Mouse (Mus musculus): ENCODE data around the gene Cys1. TPM values are rescaled to one million over a fixed set of nuclear protein-coding genes. Genes with fewer than 3 reads are reported as not detected.
"Not testable (repeated sequence)": the region's sequence is repeated elsewhere in the genome, so short reads cannot be mapped to it uniquely, and the experiment has no call there.

The Cys1 gene
- polyA plus RNA-seq, 1 experiment from 2014 or later, result 2.1 TPM

DNA sequence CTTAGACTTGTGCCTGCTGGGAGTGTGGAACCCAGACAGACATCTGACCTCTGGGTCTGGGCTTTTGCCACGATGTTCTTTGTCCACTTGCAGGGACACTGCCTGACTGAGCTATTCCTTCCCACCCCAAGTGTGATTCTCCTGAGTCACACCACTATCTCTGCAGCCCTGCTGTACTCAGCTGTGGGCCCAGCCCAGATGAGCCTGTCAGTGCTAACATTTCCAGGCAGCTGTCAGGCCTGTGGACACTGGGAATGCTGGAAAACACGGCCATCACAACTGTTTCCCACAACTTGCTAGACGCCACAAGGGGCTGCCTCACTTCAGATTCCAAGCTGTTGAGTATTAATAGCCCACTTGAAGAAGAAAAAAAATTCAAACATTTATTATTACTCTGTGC, 21.4 kb upstream of the Cys1 start:
- no peak overlapping the region for H3K4me3 ChIP-seq (replicated peaks; ENCODE audit: low read length)
- no peak overlapping the region for H3K9ac ChIP-seq (replicated peaks; ENCODE audit: low read depth, low read length)
- H3K27ac ChIP-seq (ENCODE audit: low read length), result no peak overlapping the region
- H3K9me3 ChIP-seq (ENCODE audit: control insufficient read depth, low read length), result no peaks in the 10 kb centered on the region
- peaks cover 17% of the 10 kb centered on the region for H3K4me1 ChIP-seq (replicated peaks; ENCODE audit: control insufficient read depth, insufficient read depth, low read length)
- no peak overlapping the region for H3K4me2 ChIP-seq (ENCODE audit: low read length)
- H3K36me3 ChIP-seq (ENCODE audit: control insufficient read depth, insufficient read depth), result no peaks in the 10 kb centered on the region
- ATAC-seq, result no peak
- 80% methylated on average over 3 of the region's 3 CpGs for WGBS
- 0 out of 2 replicates have a peak, but pooled peaks cover 2% of the 10 kb centered on the region for H3K27me3 ChIP-seq (replicated peaks; ENCODE audit: control insufficient read depth, insufficient read depth, low read length)

DNA sequence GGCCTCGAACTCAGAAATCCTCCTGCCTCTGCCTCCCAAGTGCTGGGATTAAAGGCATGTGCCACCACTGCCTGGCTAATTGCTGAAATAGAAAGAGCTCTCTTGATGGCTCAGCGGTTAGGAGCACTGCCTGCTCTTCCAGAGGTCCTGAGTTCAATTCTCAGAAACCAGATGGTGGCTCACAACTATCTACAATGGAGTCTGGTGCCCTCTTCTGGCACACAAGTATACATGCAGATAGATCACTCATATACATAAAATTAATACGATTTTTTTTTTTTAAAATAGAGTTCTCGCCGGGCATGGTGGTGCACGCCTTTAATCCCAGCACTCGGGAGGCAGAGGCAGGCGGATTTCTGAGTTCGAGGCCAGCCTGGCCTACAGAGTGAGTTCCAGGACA, 20.0 kb upstream of the Cys1 start:
- not testable (repeated sequence) for H3K4me3 ChIP-seq (replicated peaks; ENCODE audit: low read length); H3K4me1 ChIP-seq (replicated peaks; ENCODE audit: control insufficient read depth, insufficient read depth, low read length); ATAC-seq; H3K9me3 ChIP-seq (ENCODE audit: control insufficient read depth, low read length); H3K4me2 ChIP-seq (ENCODE audit: low read length); H3K27ac ChIP-seq (ENCODE audit: low read length); H3K27me3 ChIP-seq (replicated peaks; ENCODE audit: control insufficient read depth, insufficient read depth, low read length); H3K36me3 ChIP-seq (ENCODE audit: control insufficient read depth, insufficient read depth); H3K9ac ChIP-seq (replicated peaks; ENCODE audit: low read depth, low read length)
- WGBS, result 88% methylated on average over 9 of the region's 9 CpGs

DNA sequence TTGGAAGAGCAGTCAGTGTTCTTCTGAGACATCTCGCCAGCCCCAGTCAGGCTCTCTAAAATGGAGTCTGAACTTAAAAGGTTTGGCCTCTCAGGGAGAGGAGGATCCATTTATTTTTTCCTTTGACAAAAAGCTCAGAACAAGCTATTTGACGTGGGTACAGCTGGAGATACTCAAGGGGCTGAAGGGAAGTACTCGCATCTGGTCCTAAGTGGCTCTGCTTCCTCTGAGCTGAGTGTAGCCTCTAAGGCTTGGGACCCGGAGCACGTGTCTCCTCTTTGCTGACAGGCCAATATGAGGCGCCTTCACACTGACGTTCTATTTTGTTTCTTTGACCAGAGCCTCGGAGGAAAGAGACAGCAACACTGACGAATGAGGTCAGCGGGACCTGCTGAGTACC, 18.0 kb upstream of the Cys1 start:
- Histone ChIP-seq H3K27me3 (replicated peaks; ENCODE audit: control insufficient read depth, insufficient read depth, low read length) (no peaks in the 10 kb centered on the region), H3K4me3 (replicated peaks; ENCODE audit: low read length) (no peak overlapping the region), H3K36me3 (ENCODE audit: control insufficient read depth, insufficient read depth) (no peaks in the 10 kb centered on the region), H3K9ac (replicated peaks; ENCODE audit: low read depth, low read length) (no peak overlapping the region), H3K4me1 (replicated peaks; ENCODE audit: control insufficient read depth, insufficient read depth, low read length) (no peaks in the 10 kb centered on the region), H3K4me2 (ENCODE audit: low read length) (no peak overlapping the region), H3K9me3 (ENCODE audit: control insufficient read depth, low read length) (no peaks in the 10 kb centered on the region), H3K27ac (ENCODE audit: low read length) (no peak overlapping the region)
- 80% methylated on average over 10 of the region's 10 CpGs for WGBS
- no peak for ATAC-seq

DNA sequence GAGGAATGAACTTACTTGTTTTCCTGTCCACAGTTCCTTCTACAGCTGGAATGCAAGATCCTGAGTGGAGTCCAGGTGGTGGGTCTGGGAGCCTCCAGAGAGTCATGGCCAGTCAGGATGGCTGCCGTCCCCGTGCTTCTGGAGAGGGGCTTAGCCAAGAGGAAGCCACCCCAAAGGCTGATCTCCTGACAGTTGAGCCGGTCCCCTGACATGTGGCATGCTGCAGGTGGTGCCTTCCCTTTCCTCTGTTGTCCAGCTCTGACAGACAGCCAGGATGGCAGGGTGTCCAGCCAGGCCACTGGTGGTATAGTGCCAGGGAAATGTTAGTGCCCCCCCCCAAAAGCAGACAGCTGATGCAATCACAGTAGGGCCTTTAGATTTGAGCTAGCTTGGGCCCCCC, 16.9 kb upstream of the Cys1 start:
- Histone ChIP-seq H3K4me3 (replicated peaks; ENCODE audit: low read length) (no peak overlapping the region), H3K4me1 (replicated peaks; ENCODE audit: control insufficient read depth, insufficient read depth, low read length) (no peaks in the 10 kb centered on the region)
- 77% methylated on average over 3 of the region's 3 CpGs for WGBS

DNA sequence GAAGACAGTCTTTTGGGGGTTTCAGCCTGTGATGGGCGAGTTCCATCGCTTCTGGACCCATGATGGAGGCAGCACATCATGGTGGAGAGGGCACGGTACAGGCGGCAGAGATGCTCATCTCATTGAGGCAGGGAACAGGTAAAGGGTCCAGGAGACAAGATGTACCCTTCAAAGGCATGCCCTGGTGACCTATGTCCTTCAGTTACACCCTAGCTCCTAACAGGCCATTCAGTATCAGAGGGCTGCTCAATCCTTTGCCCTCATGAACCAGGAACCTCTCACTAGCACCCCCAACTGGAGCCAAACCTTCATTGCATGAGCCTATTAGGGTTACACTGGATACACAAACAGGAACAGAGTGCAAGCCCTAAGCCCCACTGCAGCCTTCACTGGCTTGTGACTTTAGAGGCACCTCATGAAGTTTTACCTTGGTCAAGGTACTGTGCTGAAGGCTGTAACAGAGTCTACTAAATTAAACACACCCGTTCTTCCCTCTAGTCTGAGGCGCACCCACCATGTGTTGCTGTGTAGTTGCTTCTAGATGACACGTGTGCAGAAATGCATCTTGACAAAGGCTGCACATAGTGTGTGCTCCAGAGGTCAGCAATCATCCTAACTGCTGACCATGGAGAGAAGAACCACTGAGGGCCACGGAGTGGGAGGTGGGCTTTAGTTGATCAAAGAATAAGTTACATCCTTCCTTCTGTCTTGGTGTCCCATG, 16.0 kb upstream of the Cys1 start:
- Histone ChIP-seq H3K9ac (replicated peaks; ENCODE audit: low read depth, low read length) (0 out of 2 replicates have a peak overlapping the region, but pooled peaks have one; percentile 18), H3K4me3 (replicated peaks; ENCODE audit: low read length) (no peak overlapping the region), H3K4me2 (ENCODE audit: low read length) (peak overlapping the region; percentile 23; the same call in 1 of the 2 replicates), H3K9me3 (ENCODE audit: control insufficient read depth, low read length) (no peaks in the 10 kb centered on the region), H3K27ac (ENCODE audit: low read length) (no peak overlapping the region), H3K27me3 (replicated peaks; ENCODE audit: control insufficient read depth, insufficient read depth, low read length) (no peaks in the 10 kb centered on the region), H3K36me3 (ENCODE audit: control insufficient read depth, insufficient read depth) (no peaks in the 10 kb centered on the region), H3K4me1 (replicated peaks; ENCODE audit: control insufficient read depth, insufficient read depth, low read length) (no peaks in the 10 kb centered on the region)
- WGBS, result 66% methylated on average over 8 of the region's 8 CpGs
- no peak for ATAC-seq

More for the DNA sequence above, 16.9 kb upstream of the Cys1 start:
- Histone ChIP-seq H3K4me2 (ENCODE audit: low read length) (no peak overlapping the region), H3K9ac (replicated peaks; ENCODE audit: low read depth, low read length) (no peak overlapping the region), H3K27ac (ENCODE audit: low read length) (no peak overlapping the region), H3K9me3 (ENCODE audit: control insufficient read depth, low read length) (no peaks in the 10 kb centered on the region), H3K36me3 (ENCODE audit: control insufficient read depth, insufficient read depth) (no peaks in the 10 kb centered on the region), H3K27me3 (replicated peaks; ENCODE audit: control insufficient read depth, insufficient read depth, low read length) (no peaks in the 10 kb centered on the region)
- no peak for ATAC-seq

DNA sequence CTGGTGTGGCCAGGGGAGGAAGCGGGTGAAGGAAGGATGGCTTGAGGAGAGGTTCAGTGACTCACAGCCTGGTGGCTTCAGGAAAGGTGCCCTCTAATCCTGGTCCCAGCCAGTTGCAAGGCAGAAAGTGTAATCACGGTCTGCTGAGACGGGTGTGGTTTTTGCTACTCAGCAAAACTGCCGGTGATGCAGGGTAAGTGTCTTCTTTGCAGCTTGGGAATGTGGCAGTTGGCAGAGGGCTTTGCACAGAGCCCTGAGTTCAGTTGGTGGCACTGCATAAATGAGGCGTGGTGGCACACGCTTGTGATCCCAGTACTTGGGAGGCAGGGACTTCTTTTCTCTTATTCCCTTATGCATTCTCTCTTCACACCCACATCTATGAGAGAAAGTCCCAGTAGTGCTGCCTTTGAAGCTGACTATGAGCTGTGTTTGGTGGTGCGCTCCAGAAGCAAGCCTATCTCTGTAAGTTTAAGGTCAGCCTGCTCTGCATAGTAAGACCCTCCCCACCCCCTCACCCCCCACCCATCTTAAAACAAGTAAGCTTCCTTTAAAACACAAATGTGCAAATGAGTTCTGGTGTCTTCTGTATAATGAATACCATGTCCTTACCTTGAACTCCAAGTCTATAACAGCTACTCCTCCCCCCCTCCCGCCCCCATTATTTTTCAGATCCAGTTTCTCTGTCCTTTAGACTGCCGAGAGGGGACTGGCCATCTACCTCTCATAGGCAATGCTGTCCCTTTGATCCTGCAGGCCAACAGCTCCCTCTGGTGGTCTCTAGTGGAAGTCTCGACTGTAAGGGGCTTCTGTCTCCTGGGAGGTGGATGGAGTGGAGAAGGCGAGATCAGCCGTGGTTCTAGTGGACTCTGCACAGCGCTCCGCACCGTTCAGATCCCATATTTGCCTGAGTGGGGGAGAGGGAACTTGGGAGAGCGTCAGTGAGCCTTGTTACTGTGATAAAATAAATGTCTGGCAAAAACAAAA, 15.2 kb upstream of the Cys1 start:
- H3K27me3 ChIP-seq (replicated peaks; ENCODE audit: control insufficient read depth, insufficient read depth, low read length), result no peaks in the 10 kb centered on the region
- no peak overlapping the region for H3K4me3 ChIP-seq (replicated peaks; ENCODE audit: low read length)
- H3K4me1 ChIP-seq (replicated peaks; ENCODE audit: control insufficient read depth, insufficient read depth, low read length), result no peaks in the 10 kb centered on the region
- peak; percentile 80 for ATAC-seq
- H3K9me3 ChIP-seq (ENCODE audit: control insufficient read depth, low read length), result no peaks in the 10 kb centered on the region
- H3K9ac ChIP-seq (replicated peaks; ENCODE audit: low read depth, low read length), result 0 out of 2 replicates have a peak overlapping the region, but pooled peaks have one; percentile 18
- 42% methylated on average over 16 of the region's 16 CpGs for WGBS
- no peaks in the 10 kb centered on the region for H3K36me3 ChIP-seq (ENCODE audit: control insufficient read depth, insufficient read depth)
- H3K4me2 ChIP-seq (ENCODE audit: low read length), result peak overlapping the region; percentile 23; the same call in 1 of the 2 replicates
- H3K27ac ChIP-seq (ENCODE audit: low read length), result no peak overlapping the region

DNA sequence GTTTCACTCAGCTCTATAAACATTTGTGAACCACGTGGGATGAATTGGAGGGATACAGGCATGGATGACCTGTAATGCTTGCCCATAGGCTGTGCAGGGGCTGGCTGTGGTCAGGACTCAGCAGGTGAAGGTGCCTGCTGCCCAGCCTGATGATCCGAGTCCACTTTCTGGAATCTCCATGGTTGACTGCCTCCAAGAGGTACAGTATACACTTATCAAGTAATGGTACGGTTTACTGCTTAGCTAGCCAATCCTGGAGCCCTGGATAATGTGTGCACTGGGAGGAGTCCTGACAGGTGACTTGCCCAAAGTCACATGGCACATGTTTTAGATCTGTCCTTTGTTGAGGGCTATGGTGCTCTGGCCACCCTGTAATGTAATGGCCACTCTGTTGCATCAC, 8.7 kb upstream of the Cys1 start:
- Histone ChIP-seq H3K4me1 (replicated peaks; ENCODE audit: control insufficient read depth, insufficient read depth, low read length) (no peaks in the 10 kb centered on the region), H3K36me3 (ENCODE audit: control insufficient read depth, insufficient read depth) (no peaks in the 10 kb centered on the region), H3K4me3 (replicated peaks; ENCODE audit: low read length) (no peak overlapping the region), H3K27ac (ENCODE audit: low read length) (no peak overlapping the region), H3K9ac (replicated peaks; ENCODE audit: low read depth, low read length) (no peak overlapping the region), H3K9me3 (ENCODE audit: control insufficient read depth, low read length) (no peaks in the 10 kb centered on the region), H3K27me3 (replicated peaks; ENCODE audit: control insufficient read depth, insufficient read depth, low read length) (no peaks in the 10 kb centered on the region), H3K4me2 (ENCODE audit: low read length) (no peak overlapping the region)
- 88% methylated on average over 3 of the region's 3 CpGs for WGBS
- no peak for ATAC-seq

DNA sequence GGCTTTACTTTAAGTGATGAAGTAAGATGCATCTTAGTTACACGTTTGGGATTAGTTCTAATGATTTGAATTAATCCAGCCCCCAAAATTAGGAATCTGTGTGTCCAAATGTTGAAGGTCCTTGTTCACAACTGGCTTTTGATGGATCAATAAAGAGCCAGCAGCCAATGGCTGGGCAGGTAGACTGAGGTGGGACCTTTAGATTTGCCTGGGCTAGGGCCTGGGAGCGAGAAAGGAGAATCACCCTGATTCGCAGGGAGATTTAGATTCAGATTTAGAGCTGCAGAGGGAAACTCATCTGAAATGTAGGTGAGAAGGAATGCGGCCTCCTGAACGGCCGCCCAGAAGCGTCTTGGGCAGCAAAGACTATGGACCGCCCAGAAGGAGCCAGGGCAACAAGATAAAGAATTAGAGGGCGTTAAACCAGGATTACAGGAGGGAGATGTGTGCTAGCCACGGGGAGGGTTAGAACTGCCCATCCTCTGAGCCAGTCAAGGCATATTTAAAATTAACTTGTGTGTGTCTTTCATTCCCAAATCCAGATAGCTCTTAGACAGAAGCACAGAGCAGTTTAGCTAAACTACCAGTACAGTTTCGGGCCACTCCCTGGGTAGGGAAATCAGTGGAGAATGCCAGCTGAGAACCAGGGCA, 5.2 kb upstream of the Cys1 start:
- Histone ChIP-seq H3K9me3 (ENCODE audit: control insufficient read depth, low read length) (no peaks in the 10 kb centered on the region), H3K27ac (ENCODE audit: low read length) (no peak overlapping the region), H3K27me3 (replicated peaks; ENCODE audit: control insufficient read depth, insufficient read depth, low read length) (no peaks in the 10 kb centered on the region; the same call in 1 of the 2 replicates), H3K36me3 (ENCODE audit: control insufficient read depth, insufficient read depth) (no peaks in the 10 kb centered on the region), H3K4me2 (ENCODE audit: low read length) (no peak overlapping the region), H3K4me1 (replicated peaks; ENCODE audit: control insufficient read depth, insufficient read depth, low read length) (peaks cover 4% of the 10 kb centered on the region), H3K9ac (replicated peaks; ENCODE audit: low read depth, low read length) (no peak overlapping the region), H3K4me3 (replicated peaks; ENCODE audit: low read length) (no peak overlapping the region)
- WGBS, result 79% methylated on average over 11 of the region's 11 CpGs
- ATAC-seq, result no peak

Data from forebrain, embryonic 16.5 days (tissue).